Mouse (Mus musculus) adrenal gland, adult 8-10 months (tissue): ENCODE data around the gene Sap18. TPM values are rescaled to one million over a fixed set of nuclear protein-coding genes. Genes with fewer than 3 reads are reported as not detected.
A peak's percentile ranks its signal among the peaks of the same experiment; 100 is the strongest.
"Not testable (repeated sequence)": the region's sequence is repeated elsewhere in the genome, so short reads cannot be mapped to it uniquely, and the experiment has no call there.

Experiments used
- DNase-seq: peaks from one replicate; pipeline ENCODE4 v3.0.0; 2022
- total RNA-seq, 4 experiments: library from RNA; stranded (reverse); gene quantifications; 2 replicates each; pipeline ENCODE4 v1.2.4; 2022

Sap18 gene
- total RNA-seq: 100 to 1,000 TPM in 2 of 4 experiments, 10 to 100 TPM in 2; 39.2 to 132 (median 96.1) TPM

- peak; percentile 99 for DNase-seq
Measured at GRCm38 (mm10) chr14:57797991-57798931, at the start of gene Sap18. Gene Sap18, plus strand, starts transcription at chr14:57798180.

- no peak for DNase-seq
Measured at GRCm38 (mm10) chr14:57749501-57749900, 48.5 kb upstream of the Sap18 start.

GRCm38 (mm10) chr14:57751006-57751405, 47.0 kb upstream of the Sap18 start:
- not testable (repeated sequence) for DNase-seq

GRCm38 (mm10) chr14:57753351-57753992, 44.5 kb upstream of the Sap18 start:
- no peak for DNase-seq

GRCm38 (mm10) chr14:57755661-57756060, 42.3 kb upstream of the Sap18 start:
- no peak for DNase-seq

- no peak for DNase-seq
Measured at GRCm38 (mm10) chr14:57756094-57756493, 41.9 kb upstream of the Sap18 start.

- no peak for DNase-seq
Measured at GRCm38 (mm10) chr14:57758237-57758636, 39.7 kb upstream of the Sap18 start, which contains the start of gene Lats2. Gene Lats2, minus strand, starts transcription at chr14:57758388.

- no peak for DNase-seq
Measured at GRCm38 (mm10) chr14:57760447-57761412, 37.2 kb upstream of the Sap18 start.

GRCm38 (mm10) chr14:57769102-57769501, 28.9 kb upstream of the Sap18 start:
- no peak for DNase-seq

GRCm38 (mm10) chr14:57772157-57772815, 25.7 kb upstream of the Sap18 start:
- no peak for DNase-seq

- DNase-seq: no peak
Measured at GRCm38 (mm10) chr14:57787406-57787805, 10.6 kb upstream of the Sap18 start.

GRCm38 (mm10) chr14:57789311-57789710, 8.7 kb upstream of the Sap18 start:
- DNase-seq: no peak

- DNase-seq: no peak
Measured at GRCm38 (mm10) chr14:57789759-57790158, 8.2 kb upstream of the Sap18 start.

GRCm38 (mm10) chr14:57791171-57791570, 6.8 kb upstream of the Sap18 start:
- DNase-seq: no peak

- peak; percentile 10 for DNase-seq
Measured at GRCm38 (mm10) chr14:57797551-57797950, 429 bp upstream of the Sap18 start.

- no peak for DNase-seq
Measured at GRCm38 (mm10) chr14:57803731-57804130, 5.8 kb downstream of the Sap18 start.

- no peak for DNase-seq
Measured at GRCm38 (mm10) chr14:57808558-57808957, 10.6 kb downstream of the Sap18 start.

- no peak for DNase-seq
Measured at GRCm38 (mm10) chr14:57810886-57811285, 12.9 kb downstream of the Sap18 start.

GRCm38 (mm10) chr14:57811844-57812243, 13.9 kb downstream of the Sap18 start:
- DNase-seq: no peak

GRCm38 (mm10) chr14:57820839-57821238, 22.9 kb downstream of the Sap18 start:
- no peak for DNase-seq
